Mouse (Mus musculus) lung, postnatal 25 days (tissue): ENCODE measurements at regions not wholly inside any gene's neighbourhood (a gene's known extent, or its start where the extent isn't known, plus 50 kb on each side); places are given as distances from the start of the nearest gene placed in this dataset.
"Not testable (repeated sequence)": the region's sequence is repeated elsewhere in the genome, so short reads cannot be mapped to it uniquely, and the experiment has no call there.

Experiments used
- DNase-seq: peaks from one replicate; pipeline ENCODE4 v3.0.0; 2022; ENCODE audit warnings: low spot score

DNA sequence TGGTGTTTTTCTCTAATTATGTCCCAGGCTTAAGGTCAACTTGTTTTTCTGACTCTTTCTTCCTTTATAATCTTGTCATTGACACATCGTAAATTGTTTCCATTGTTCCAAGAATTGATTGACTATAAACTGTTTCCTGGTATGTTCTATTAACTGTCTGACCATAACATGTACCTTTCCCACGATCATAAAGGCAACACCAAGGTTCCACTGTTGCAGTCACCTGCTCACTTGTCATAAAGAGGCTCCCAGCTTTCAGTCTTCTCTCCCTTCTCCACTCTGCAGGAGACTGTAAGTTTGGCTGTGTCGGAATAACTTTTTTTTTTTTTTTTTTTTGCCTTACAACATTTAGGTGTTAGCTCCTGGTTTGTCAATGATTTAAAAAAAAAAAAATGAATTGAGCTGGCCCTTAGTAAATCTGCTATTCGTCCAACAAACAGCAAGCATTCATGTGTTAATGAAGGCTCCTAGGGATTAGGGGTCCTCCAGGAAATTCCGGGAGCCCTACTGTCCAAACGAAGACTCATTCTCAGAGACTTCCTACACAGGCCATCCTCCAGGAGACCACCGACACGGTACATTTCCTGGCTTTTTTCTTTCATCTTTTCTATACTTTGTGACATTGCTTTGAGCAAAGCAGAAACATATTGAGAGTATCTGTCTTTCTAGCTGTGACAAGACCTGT is 122.2 kb upstream of the Trim24 start:
- DNase-seq: no peak

DNA sequence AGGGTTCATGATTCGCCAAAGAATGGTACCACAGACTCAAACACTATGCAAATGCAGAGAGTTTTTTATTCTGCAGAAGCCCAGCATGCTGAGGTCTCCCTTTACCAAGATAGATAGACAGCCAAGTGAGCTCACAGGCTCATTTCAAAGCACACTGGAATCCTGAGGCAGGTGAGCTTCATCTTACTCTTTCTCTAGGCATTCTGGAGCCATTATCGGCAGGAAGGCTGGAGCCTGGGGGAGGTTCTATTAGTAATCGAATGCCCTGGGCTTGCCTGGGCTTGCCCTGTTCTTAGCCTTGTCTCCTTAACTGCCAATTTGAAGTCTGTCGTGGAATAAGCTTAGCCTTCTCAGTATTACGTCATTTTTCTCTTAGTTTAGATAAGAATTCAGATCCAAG is 121.6 kb upstream of the Trim24 start:
- no peak for DNase-seq

DNA sequence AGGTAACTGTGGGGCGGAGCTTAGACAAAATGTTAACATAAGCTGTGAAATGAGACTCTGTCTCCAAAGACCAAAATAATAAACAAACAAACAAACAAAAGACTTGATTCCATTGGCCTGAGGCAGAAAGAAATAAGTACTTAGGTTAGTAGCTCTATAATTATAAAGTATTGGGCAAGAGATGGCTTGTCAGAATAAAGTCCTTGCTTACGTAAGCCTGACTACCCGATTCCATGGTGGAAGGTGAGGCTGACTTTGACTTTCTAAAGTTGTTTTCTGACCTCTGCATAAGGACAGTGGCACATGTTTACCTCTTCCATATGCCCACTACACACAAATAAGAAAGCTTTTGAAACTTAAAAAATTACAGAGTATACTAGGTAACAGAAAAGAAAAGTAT is 120.3 kb upstream of the Trim24 start:
- DNase-seq: no peak

DNA sequence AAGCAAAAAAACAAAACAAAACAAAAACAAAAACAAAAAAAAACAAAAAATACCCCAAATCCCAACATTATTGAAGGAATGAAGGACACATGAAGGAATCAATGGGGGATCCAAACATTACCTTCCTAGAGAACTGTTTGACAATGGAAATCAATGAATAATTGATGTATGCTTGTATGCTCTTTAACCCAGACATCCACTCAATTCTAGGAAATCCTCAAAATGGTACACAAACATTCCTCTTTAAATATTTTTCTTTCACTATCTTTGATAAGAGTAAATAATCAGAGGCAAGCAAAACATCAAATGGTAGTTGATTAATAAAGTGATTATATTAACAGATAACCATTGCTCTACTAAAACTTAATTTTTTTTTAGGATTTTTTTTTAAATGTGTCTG is 118.9 kb upstream of the Trim24 start:
- DNase-seq: no peak

DNA sequence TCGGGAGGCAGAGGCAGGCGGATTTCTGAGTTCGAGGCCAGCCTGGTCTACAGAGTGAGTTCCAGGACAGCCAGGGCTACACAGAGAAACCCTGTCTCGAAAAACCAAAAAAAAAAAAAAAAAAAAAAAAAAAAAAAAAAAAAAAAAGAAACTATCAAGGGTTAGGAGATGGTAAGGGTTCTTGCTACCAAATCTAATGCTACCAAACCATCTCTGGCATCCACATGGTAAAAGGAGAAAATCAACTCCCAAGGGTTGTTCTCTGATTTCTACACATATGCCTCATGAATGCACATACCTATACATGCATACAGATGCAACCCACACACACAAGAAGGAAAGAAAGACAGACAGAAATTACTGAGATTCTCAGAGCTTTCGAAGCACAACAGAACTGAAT is 109.6 kb upstream of the Trim24 start:
- DNase-seq: not testable (repeated sequence)

DNA sequence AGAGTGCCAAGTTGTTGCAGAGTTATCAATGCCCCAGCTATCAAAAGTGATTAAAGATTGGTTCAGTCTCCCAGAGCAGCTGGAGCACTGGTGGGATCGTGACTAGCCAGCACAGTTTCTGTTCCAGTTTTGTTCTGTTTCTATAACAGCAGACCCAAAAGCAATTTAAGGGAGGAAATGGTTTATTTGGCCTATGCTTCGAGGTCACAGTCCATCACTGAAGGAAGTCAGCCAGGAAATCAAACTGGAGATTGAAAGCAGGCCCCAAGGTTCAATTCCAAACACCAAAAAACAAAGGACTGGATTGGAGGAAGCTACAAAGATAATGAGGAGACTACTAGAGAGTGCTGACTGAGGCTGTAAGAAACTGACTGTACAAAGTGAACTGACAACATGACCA is 107.6 kb upstream of the Trim24 start:
- no peak for DNase-seq

DNA sequence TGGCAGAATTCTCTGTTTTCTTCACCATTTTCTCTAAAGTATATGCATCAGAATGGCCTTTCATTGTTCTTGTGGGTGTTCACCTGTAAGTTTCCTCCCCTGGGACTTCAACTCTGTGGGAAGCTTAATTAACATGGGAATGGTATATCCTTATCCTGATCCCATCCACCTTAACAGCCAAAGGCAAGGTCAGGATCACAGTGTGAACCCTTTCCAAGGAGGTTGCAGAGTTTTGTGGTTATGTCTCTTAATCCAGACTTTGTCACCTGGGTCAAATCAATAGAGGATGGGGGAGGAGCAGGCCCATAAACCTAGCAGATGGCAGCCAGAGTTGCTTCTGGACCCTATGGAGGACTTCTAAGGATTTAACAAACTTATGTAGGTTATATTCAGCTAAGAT is 102.9 kb upstream of the Trim24 start:
- no peak for DNase-seq

DNA sequence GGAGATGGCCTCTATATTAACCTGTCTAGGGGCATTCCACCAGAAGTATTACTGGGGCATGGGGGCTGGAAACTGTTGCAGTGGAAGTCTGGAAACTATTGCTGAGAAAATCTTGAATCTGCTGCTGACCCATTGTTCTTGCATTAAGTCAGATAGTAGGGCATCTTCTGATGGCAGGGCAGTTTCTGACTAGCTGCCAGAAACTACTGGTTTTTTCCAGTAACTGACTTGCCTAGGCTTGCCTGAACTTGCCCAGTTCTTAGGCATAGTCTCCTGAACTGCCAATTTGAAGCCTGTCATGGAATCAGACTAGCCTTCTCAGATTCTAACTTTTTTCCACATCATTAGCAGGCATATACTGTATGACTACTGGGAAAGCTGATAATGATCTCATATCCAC is 97.3 kb upstream of the Trim24 start:
- DNase-seq: no peak

DNA sequence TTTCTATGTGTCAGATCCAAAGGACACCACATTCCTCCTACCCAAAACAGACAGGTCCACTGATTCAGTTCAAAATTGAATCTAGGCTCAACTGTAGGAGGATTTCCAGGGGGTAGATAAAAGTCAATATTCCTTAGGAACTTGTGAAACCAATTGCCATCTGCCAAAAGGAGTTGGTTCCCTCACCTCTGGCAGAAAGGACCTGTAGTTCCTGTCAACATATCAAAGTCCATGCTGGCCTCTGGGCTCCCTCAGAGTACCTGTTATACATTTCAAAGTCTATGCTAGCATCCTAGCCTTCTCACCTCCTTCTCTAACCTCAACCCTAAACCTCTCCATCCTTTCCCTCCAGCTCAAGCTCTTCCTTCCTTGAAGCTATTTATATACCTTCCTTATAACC is 95.5 kb upstream of the Trim24 start:
- no peak for DNase-seq

DNA sequence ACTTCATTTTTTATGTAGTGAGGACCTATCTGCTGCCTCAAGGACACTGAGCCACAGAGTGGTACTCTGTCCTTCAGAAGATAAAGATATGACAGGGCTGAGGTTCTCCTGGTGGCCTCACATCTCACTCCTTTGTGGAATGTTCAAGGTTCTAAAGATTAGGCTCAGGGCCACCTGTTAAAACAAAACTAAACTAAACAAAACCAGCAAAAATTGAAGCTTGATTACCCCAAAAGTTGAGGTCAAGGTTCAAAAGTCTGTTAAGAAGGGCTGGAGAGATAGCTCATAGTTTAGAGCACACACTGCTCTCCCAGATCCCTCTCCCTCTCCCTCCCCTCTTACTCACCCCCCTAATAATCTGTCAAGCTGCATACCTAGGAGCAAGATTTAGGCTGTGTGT is 90.7 kb upstream of the Trim24 start:
- DNase-seq: no peak

DNA sequence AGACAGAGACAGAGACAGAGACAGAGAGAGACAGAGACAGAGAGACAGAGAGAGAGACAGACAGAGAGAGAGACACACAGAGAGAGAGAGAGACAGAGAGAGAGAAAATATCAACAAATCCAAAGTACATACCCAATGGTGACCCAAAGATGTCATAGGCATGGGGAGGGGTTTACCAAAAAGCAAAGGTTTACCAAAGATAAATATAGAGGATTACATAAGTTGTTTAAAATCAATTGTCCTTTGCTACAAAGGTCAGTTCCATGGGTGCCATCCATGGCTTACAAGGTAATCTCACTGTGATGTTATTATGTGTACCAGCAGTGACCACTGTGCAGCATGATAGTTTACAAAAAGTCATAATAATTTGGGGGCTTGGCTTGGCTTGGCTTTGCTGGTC is 88.7 kb upstream of the Trim24 start:
- DNase-seq: no peak

DNA sequence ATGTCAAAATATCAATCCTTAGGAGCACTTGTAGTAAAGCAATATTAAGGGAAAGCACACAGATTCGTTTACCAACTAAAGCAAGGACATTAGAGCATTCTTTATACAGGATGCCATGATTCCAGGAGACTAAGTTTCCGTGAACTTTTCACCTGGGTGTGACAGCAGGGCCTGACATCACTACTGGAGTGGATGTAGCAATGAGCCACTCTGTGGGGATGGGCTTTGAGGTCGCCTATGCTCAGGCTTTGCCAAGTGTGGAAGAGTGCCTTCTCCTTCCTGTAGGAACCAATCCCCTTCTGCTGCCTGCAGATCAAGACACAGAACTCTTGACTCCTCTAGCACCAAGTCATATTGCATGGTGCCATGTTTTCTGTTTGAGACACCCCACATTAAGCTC is 85.3 kb upstream of the Trim24 start:
- not testable (repeated sequence) for DNase-seq

DNA sequence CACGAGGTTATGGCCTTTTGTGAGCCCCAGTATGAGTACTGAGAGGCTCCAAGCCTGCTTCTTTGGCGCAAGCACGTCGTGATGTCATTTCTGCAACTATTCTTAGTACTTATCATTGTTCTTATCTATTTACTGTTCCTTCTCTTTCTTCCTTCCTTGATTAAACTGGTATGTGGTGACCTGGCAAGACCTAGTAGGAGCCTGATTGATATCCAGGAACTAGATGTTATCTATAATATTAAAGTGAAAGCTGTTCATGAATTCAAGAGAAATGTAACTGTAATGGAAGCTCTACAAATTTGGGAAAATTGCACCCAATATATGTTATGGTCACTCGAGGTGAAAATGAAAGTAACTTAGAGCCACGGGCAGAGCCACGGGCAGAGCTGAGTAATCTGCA is 84.9 kb upstream of the Trim24 start:
- DNase-seq: peak; percentile 3

DNA sequence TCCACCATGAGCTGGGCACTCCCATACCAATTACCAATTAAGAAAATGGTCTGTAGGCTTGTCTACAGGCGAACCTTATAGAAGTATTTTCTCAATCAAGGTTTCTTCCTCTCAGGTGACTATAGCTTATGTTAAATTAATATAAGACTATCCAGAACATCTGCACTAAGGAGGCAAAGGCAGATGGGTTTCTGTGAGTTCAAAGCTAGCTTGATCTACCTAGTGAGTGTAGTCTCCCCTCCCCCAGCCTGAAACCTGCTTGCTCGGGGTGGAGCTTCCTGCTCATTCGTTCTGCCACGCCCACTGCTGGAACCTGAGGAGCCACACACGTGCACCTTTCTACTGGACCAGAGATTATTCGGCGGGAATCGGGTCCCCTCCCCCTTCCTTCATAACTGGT is 82.8 kb upstream of the Trim24 start:
- DNase-seq: not testable (repeated sequence)

DNA sequence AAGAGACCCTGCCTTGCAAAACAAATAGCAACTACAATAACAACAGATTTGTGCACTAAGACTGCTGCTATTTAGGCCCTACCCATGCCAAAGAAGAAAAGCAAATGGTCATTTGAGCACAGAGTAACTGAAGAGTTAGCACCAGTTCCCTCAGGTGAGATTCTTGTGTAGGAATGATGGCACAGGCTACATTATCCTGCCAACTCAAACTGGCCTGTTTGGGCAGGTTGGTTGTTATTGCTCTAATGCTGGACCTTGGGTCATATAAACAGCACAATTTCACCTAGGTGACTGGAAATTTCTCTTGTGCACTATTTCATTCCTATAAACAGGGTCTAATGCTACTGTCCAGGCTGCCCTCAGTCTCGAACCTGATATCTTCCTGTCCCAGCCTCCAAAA is 79.7 kb upstream of the Trim24 start:
- no peak for DNase-seq

DNA sequence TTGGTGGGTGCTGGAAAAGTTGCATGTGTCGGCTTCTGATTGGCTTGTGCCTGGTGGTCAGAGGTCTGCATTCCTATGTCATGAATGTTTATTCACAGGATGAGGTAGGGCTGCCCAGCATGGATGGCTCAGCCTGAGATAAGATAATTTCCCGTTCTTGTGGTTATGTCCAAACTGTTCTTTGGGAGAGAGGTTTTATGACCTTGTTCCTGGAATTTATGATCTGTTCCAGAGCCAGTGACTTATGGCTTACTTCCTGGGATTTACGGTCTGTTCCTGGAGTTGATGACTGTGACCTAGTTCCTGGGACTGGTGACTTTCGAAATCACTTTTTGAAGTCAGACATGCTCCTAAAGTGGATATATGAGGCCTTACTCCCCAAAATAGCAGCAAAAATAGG is 76.4 kb upstream of the Trim24 start:
- DNase-seq: no peak

DNA sequence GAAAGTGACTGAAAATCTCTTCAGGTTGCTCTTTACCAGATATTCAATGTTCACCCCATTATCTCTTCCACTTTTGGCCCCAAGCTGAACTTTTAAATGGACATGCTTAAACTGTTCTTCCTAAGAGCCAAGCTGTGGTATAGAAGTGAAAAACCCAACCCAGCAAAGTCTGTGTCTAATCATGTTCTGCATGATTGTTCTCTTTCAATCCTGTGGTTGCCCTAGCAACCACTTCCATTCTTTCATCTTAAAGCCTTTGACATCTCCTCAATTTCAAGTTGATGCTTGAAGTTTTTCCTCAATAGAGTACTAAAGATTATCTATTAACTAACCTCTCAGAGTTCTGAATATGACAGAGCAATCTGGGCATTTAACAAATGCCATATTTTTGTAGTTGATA is 75.6 kb upstream of the Trim24 start:
- no peak for DNase-seq

DNA sequence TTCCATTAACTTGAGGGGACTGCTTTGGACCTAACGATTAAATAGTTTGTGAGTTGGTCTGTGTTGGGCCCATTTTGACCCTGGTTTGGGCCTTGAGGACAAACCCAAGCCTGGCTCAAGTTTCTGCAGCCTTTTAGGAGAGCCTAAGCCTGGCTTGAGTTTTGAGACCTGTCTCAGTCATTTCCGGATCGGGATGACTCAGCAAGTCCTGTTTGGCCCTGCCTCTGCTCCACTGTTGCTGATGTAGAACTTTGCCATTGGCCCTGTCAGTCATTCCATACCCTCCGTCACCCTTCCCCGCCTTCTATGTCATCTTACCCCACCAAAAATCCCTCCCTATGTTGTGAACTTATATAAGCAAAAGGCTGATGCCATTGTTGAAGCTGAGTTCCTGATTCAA is 67.4 kb upstream of the Trim24 start:
- no peak for DNase-seq

DNA sequence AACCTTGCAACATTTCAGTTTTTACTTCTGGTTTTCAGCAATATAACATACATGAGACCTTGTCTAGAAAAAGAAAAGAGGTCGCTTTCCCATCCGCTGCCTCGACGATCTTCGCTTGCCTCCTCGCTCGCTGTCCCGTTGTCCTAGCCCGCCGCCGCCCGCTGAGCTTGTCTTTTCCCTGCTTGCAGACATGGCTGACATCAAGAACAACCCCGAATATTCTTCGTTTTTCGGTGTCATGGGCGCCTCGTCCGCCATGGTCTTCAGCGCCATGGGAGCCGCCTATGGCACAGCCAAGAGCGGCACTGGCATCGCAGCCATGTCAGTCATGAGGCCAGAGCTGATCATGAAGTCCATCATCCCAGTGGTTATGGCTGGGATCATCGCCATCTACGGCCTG is 64.7 kb upstream of the Trim24 start:
- DNase-seq: not testable (repeated sequence)

DNA sequence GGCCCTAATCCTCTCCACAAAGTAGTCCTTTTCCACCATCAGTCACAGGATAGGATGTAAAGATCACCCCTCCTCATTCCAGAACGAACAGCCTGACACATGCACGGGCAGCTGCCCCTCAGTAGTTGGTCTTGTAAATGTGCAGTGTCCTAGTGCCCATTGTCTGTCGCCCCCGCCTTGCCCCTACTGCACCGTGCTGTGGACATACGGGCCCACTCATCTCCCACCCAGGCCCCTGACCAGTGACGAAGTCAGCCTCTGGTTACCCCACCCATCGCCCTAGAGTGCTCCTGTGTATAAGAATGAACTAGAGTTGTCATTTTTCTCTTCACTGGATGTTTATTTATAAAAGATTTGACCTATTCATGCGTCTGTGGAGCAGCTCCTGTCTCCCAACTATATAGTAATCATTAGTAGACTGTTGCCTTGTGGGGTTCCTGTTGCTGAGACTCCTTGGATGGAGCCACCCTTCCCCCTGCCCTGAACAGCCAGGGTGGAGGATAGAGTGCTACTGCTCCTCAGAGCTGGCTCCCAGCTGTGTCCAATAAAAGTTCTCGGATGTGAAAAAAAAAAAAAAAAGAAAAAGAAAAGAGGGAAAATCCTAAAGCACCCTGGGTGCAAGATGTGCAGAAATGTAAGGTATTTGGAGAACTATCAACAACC is 64.0 kb upstream of the Trim24 start:
- DNase-seq: not testable (repeated sequence)

DNA sequence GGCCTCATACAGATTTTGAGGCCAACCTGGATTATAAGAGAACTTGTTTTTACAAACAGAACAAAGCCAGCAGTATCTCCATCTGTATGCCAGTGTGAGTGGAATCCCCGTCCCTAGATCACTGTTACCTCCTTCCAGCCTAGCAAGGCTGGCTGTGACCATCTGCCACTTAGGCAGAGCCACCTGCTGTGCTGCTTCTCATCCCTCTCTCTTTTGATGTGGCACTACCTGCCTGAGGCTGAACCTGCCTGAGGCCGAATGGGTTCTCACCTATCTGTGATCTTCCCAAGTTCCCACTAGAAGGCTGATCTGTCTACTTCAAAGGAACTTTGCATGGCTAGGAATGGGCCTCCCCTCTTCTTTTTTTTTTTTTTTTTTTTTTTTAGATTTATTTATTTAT is 55.4 kb upstream of the Trim24 start:
- not testable (repeated sequence) for DNase-seq
